Mouse (Mus musculus) cerebellum, adult (tissue): Measurements from ENCODE around the gene Terf2.
A peak's percentile ranks its signal among the peaks of the same experiment; 100 is the strongest.
"Not testable (repeated sequence)": the region's sequence is repeated elsewhere in the genome, so short reads cannot be mapped to it uniquely, and the experiment has no call there.

Experiments
- ATAC-seq: cut with Nextera tagmentation; 2 replicates; pipeline ENCODE4 v1.9.2; 2017; ENCODE audit warnings: mild to moderate bottlenecking, moderate library complexity, mixed read lengths; ENCODE audit not compliant: insufficient number of reproducible peaks, low FRiP score, low TSS enrichment

The Terf2 gene

GRCm38 (mm10) chr8:107065511-107066496 is 30.5 kb downstream of the Terf2 start, which contains the start of gene Tmed6:
TSS of gene Tmed6 (minus strand) at chr8:107065644.
- ATAC-seq: no peak

GRCm38 (mm10) chr8:107062613-107063012 is 33.7 kb downstream of the Terf2 start:
- no peak for ATAC-seq

- no peak; the same call in 1 of the 2 replicates for ATAC-seq
Observed at GRCm38 (mm10) chr8:107056973-107057369, 39.4 kb downstream of the Terf2 start.

- peak; percentile 96 for ATAC-seq
Observed at GRCm38 (mm10) chr8:107056076-107056972, 40.0 kb downstream of the Terf2 start, which contains the start of the genes Cog8 and Nip7. TSS of gene Cog8 (minus strand) at chr8:107056689. TSS of gene Nip7 (plus strand) at chr8:107056877.

- ATAC-seq: no peak
Observed at GRCm38 (mm10) chr8:107052046-107052445, 44.3 kb downstream of the Terf2 start.

- ATAC-seq: no peak
Observed at GRCm38 (mm10) chr8:107049480-107049879, 46.9 kb downstream of the Terf2 start.

GRCm38 (mm10) chr8:107048061-107048941 is 48.0 kb downstream of the Terf2 start, which contains the start of gene Pdf:
TSS of gene Pdf (minus strand) at chr8:107048614.
- ATAC-seq: peak; percentile 85

- ATAC-seq: no peak
Observed at GRCm38 (mm10) chr8:107046976-107047375, 49.4 kb downstream of the Terf2 start.

GRCm38 (mm10) chr8:107045478-107045877 is 50.9 kb downstream of the Terf2 start:
- no peak for ATAC-seq

- ATAC-seq: no peak
Observed at GRCm38 (mm10) chr8:107040632-107041031, 55.7 kb downstream of the Terf2 start.

GRCm38 (mm10) chr8:107036626-107037025 is 59.7 kb downstream of the Terf2 start:
- no peak for ATAC-seq

- no peak for ATAC-seq
Observed at GRCm38 (mm10) chr8:107035641-107036040, 60.7 kb downstream of the Terf2 start.

- not testable (repeated sequence) for ATAC-seq
Observed at GRCm38 (mm10) chr8:107033609-107034008, 62.7 kb downstream of the Terf2 start.

GRCm38 (mm10) chr8:107031577-107032090 is 64.7 kb downstream of the Terf2 start:
- ATAC-seq: 0 out of 2 replicates have a peak, but pooled peaks have one; percentile 11

- peak; percentile 90 for ATAC-seq
Observed at GRCm38 (mm10) chr8:107030650-107031576, 65.4 kb downstream of the Terf2 start, which contains the start of gene Vps4a. TSS of gene Vps4a (plus strand) at chr8:107031222.

GRCm38 (mm10) chr8:107030058-107030457 is 66.3 kb downstream of the Terf2 start:
- no peak for ATAC-seq

- no peak for ATAC-seq
Observed at GRCm38 (mm10) chr8:107029310-107029709, 67.0 kb downstream of the Terf2 start.

GRCm38 (mm10) chr8:107023479-107023878 is 72.9 kb downstream of the Terf2 start:
- no peak for ATAC-seq
